Mouse (Mus musculus) gastrocnemius, postnatal 25 days (tissue): ENCODE measurements around the gene Cfap126. TPM values are rescaled to one million over a fixed set of nuclear protein-coding genes. Genes with fewer than 3 reads are reported as not detected.
"Not testable (repeated sequence)": the region's sequence is repeated elsewhere in the genome, so short reads cannot be mapped to it uniquely, and the experiment has no call there.

Experiments used
- DNase-seq: peaks from one replicate; pipeline ENCODE4 v3.0.0; 2022
- long read RNA-seq, 2 experiments: library from polyadenylated mRNA; stranded (forward); transcript quantifications; one replicate each; pipeline ENCODE4 v2.0.0; 2021
- total RNA-seq, 2 experiments: library from RNA; stranded (reverse); gene quantifications; 1 replicate in 1 of 2; 2 replicates in 1 of 2; pipeline ENCODE4 v1.2.3; 2021

Gene Cfap126
- 1 to 10 TPM in 1 of 2 experiments, under 1 TPM in 1; 0.69 to 1.2 TPM for total RNA-seq
- long read RNA-seq, experiment 1, partial matches to known transcripts, result 0 of 1 reads
- long read RNA-seq, experiment 1, other reads (novel, unspliced or antisense), result 0 of 1 reads
- long read RNA-seq, experiment 2, partial matches to known transcripts, result 1 of 1 reads
- long read RNA-seq, experiment 2, other reads (novel, unspliced or antisense), result 0 of 1 reads

- DNase-seq, result peak; percentile 86
Measured at GRCm38 (mm10) chr1:171113873-171114299, at the start of gene Cfap126. Gene Cfap126 (plus strand): TSS chr1:171113918.

GRCm38 (mm10) chr1:171064491-171065242 lies 49.1 kb upstream of the Cfap126 start, which contains the start of gene Fcgr3:
Gene Fcgr3 (minus strand): TSS chr1:171064935.
- DNase-seq, result peak; percentile 78

DNA sequence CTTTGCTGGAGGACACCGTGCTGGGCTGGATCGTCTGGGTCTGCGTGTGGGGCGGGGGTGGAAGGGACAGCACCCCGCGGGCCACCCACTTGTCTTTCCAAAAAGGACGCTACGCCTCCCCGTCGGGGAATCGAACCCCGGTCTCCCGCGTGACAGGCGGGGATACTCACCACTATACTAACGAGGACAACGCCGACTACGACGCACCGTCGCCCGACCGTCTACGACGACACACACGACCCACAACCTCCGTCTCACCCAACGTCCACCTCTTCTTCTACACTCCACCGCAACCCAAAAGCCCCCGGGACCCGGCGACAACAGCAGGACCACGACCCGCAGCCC lies 48.5 kb upstream of the Cfap126 start:
- not testable (repeated sequence) for DNase-seq

- DNase-seq, result peak; percentile 53
Measured at GRCm38 (mm10) chr1:171065768-171066167, 48.0 kb upstream of the Cfap126 start.

DNA sequence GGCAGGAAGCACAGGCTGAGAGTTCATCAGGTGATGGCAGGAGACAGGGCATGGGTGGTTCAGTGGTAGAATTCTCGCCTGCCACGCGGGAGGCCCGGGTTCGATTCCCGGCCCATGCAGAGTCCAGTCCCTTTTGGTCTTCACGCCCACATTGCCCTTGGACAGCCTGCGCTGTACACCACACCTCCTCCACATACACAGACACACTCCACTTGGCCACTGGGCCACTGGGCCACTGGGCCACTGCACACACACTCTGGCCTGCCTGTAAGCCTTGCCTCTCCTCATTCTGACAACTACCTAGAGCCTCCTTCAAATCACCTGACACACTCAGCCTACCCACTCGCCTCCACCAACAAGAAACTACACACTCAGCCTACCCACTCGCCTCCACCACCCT lies 47.1 kb upstream of the Cfap126 start:
- DNase-seq, result not testable (repeated sequence)

GRCm38 (mm10) chr1:171067928-171068327 lies 45.8 kb upstream of the Cfap126 start:
- DNase-seq, result not testable (repeated sequence)

DNA sequence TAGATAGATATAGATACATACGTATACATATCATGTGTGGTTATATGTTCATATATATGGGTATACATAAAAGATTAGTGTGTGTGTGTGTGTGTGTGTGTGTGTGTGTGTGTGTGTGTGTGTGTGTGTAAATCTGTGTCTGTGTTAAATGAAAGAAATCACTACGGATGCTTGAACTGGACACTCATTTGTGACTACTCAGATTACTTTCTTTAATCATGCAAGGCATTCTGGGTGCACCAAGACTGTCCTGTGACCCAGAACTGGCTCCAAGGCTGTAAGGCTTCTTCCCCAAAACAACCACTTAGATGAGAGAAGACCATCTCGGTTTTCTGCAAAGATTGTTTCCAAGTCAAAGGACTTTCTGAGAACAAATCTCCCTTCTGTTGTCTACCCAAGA lies 44.2 kb upstream of the Cfap126 start:
- DNase-seq, result not testable (repeated sequence)

GRCm38 (mm10) chr1:171070879-171071278 lies 42.8 kb upstream of the Cfap126 start:
- not testable (repeated sequence) for DNase-seq

DNA sequence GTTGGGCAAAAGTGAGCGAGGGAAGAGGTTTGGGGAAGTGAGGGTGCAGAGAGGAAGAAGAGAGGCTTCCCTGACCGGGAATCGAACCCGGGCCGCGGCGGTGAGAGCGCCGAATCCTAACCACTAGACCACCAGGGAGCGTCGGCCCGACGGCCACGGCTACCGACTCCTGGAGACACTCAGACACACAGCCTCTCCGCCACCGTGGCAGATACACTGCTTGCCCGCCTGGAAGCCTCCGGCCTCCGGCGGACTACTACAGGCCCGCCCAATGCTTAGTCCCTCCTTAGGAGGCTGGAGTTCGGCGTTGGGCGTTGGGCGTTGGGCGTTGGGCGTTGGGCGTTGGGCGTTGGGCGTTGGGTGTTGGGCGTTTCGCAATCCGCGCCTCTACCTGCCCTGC lies 42.0 kb upstream of the Cfap126 start:
- not testable (repeated sequence) for DNase-seq

DNA sequence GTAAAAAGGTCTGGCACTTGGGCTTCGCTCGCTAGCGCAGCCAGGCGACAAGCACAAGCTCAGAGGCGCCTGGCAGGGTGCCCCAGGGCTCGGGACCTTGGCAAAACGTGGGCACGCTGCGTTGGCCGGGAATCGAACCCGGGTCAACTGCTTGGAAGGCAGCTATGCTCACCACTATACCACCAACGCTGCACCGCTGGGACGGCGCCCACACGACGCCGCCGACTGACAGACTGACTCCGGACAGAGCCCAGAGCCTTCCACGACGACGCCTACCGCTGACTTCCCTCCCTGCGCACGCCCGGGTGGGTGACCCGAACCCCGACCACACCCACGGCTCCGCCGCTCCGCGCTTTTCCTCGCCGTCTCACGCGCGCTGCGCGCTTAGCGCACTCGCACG lies 41.5 kb upstream of the Cfap126 start:
- not testable (repeated sequence) for DNase-seq

GRCm38 (mm10) chr1:171074283-171074682 lies 39.4 kb upstream of the Cfap126 start:
- DNase-seq, result not testable (repeated sequence)

DNA sequence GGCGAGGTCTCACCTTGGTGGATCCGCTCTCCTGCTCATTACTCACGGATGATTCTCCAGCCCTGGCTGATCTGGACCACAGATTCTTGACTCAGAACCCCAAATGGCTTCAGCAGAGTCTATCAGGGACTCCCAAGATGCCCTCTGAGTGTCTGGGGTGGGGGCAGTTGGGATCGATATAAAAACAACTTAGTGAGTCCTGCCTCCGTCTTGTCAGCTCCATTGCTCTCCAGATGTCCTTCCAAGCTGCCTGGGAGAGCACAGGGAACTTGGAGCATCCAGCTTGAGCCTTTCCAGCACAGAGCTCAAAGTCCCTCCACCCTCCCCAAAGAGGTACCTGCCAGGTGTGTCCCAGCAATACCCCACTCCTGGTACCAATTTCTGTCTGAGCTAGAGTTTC lies 37.5 kb upstream of the Cfap126 start:
- DNase-seq, result not testable (repeated sequence)

GRCm38 (mm10) chr1:171077192-171077591 lies 36.5 kb upstream of the Cfap126 start:
- DNase-seq, result not testable (repeated sequence)

DNA sequence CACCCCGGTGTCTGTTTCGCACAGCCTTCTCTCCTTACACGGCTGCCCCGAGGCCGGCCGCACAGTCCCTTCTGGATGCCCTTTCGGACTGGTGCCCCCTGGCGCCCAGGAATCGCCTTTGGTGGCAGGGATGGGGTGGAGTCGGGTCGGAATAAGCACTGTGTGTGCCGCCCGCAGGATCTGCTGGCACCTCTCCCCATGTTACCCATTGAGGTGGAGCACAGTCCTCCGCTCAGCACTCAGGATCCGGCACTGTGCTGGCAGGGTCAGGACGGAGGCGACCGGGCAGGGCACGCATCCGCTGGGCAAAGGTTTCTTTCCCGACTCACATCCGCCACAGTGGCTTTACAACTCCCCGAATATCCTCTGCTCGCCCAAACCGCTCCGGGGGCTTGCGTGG lies 35.8 kb upstream of the Cfap126 start:
- DNase-seq, result peak; percentile 44

DNA sequence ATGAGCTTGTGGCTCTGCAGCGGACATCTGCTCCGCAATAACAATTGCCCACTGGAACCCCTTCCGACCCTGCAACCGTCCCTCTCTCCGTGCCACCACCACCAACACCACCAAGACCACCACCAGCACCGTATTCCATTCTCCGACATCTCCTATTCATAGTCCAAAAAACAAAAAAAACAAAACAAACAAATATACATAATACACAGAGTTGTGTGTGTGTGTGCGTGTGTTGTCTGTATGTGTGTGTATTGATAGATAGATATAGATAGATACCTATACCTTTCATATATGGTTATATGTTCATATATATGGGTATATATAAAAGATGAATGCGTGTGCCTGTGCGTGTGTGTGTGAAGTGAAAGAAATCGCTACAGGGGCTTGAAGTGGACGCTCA lies 35.3 kb upstream of the Cfap126 start:
- not testable (repeated sequence) for DNase-seq

- DNase-seq, result not testable (repeated sequence)
Measured at GRCm38 (mm10) chr1:171079345-171079744, 34.4 kb upstream of the Cfap126 start.

DNA sequence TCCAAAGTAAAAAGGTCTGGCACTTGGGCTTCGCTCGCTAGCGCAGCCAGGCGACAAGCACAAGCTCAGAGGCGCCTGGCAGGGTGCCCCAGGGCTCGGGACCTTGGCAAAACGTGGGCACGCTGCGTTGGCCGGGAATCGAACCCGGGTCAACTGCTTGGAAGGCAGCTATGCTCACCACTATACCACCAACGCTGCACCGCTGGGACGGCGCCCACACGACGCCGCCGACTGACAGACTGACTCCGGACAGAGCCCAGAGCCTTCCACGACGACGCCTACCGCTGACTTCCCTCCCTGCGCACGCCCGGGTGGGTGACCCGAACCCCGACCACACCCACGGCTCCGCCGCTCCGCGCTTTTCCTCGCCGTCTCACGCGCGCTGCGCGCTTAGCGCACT lies 33.9 kb upstream of the Cfap126 start:
- DNase-seq, result not testable (repeated sequence)

GRCm38 (mm10) chr1:171081512-171082231 lies 32.0 kb upstream of the Cfap126 start:
- DNase-seq, result not testable (repeated sequence)

- no peak for DNase-seq
Measured at GRCm38 (mm10) chr1:171085718-171086117, 28.0 kb upstream of the Cfap126 start.

- not testable (repeated sequence) for DNase-seq
Measured at GRCm38 (mm10) chr1:171088237-171088869, 25.4 kb upstream of the Cfap126 start.

DNA sequence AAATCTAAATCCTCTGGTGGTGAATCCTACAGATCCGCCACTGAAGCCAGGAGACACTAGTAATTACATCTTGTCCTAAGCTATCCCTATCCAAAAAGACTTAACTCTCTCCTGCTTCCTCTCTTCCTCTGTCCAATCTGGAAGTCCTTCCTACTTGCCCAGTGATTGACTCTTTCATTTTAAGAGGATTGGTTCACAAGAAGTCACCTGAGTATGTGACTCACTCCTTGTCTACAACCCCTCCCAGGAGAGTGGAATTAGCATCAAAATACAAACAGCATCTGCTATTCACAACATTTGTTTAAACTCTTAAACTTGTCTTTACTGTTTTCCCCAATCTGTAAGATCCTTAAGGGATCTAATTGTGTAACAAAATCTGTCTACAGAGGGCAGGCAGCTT lies 23.8 kb upstream of the Cfap126 start:
- no peak for DNase-seq

DNA sequence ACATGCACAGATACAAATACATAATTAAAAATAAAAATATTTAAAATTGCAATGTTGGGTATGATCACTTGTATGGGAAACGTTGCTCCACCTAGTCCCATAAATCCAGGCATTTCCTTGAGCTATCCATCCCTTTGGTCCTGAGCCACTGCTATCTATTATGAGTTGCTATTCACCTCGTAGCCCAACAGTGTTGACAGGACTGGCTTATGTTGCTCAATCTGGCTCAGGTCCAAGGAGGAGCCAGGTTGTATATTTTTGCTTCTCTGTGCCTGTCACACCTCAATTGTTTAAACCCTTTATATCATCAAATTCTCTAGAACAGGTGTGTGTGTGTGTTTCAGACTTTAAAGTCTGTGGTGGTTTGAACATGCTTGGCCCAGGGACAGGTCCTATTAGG lies 23.0 kb upstream of the Cfap126 start:
- DNase-seq, result no peak
